Mouse (Mus musculus) layer of hippocampus, postnatal 10 days (tissue): ENCODE results near the gene Shisal1. TPM values are rescaled to one million over a fixed set of nuclear protein-coding genes. Genes with fewer than 3 reads are reported as not detected.

Source experiments
- total RNA-seq, 2 experiments: library from RNA; stranded (reverse); gene quantifications; 2 replicates each; pipeline ENCODE4 v1.2.3; 2021

Shisal1 gene
- total RNA-seq, 2 experiments from 2014 or later, result 60.9 to 67.4 TPM

Other genes starting within 250 kb of the Shisal1 start
- 10 to 100 TPM; 37.2 TPM for gene Parvb, start 215.1 kb downstream of the Shisal1 start, total RNA-seq
- 1 to 10 TPM; 6.6 to 9.6 TPM for gene Parvg, start 123.1 kb downstream of the Shisal1 start, total RNA-seq
- gene Rtl6, start 110.7 kb upstream of the Shisal1 start, total RNA-seq, result 10 to 100 TPM; 60.6 to 65.2 TPM
- 10 to 100 TPM; 18.6 to 20.6 TPM for gene Prr5, start 222.5 kb upstream of the Shisal1 start, total RNA-seq